Mouse (Mus musculus) stomach, embryonic 14.5 days (tissue): Measurements from ENCODE around the gene Krtap4-2. TPM values are rescaled to one million over a fixed set of nuclear protein-coding genes. Genes with fewer than 3 reads are reported as not detected.
"Not testable (repeated sequence)": the region's sequence is repeated elsewhere in the genome, so short reads cannot be mapped to it uniquely, and the experiment has no call there.

Experiments
- ATAC-seq: fragments of 200-750 bp; cut with Nextera tagmentation; 2 replicates; pipeline ENCODE4 v1.8.0; 2017; ENCODE audit warnings: low read depth, moderate TSS enrichment; ENCODE audit not compliant: insufficient number of reproducible peaks, insufficient read depth, low FRiP score
- H3K27ac ChIP-seq: fragments of 300-500 bp; sonication (generic); 2 replicates; pipeline ENCODE4 v1.5.1; 2014; ENCODE audit warnings: mild to moderate bottlenecking, low read length, moderate library complexity, mixed read lengths
- H3K27me3 ChIP-seq: fragments of 300-500 bp; sonication (generic); 2 replicates; pipeline ENCODE4 v1.6.1; 2014; ENCODE audit warnings: low read length, control low read depth, mixed read lengths; ENCODE audit not compliant: control insufficient read depth, insufficient read depth
- H3K36me3 ChIP-seq: fragments of 300-500 bp; sonication (generic); 2 replicates; pipeline ENCODE4 v1.6.1; 2014; ENCODE audit warnings: mild to moderate bottlenecking, control low read depth, low read length, moderate library complexity, mixed read lengths; ENCODE audit not compliant: control insufficient read depth, insufficient read depth
- H3K4me1 ChIP-seq: fragments of 300-500 bp; sonication (generic); 2 replicates; pipeline ENCODE4 v1.6.1; 2014; ENCODE audit warnings: low read length, control low read depth, mixed read lengths; ENCODE audit not compliant: control insufficient read depth, insufficient read depth
- H3K4me2 ChIP-seq: fragments of 300-500 bp; sonication (generic); replicated peaks from 2 replicates; pipeline ENCODE4 v1.6.1; 2014; ENCODE audit warnings: low read depth, low read length, control low read depth
- H3K4me3 ChIP-seq: fragments of 300-500 bp; sonication (generic); 2 replicates; pipeline ENCODE4 v1.5.1; 2014; ENCODE audit warnings: low read depth, low read length, control low read depth
- H3K9ac ChIP-seq: fragments of 300-500 bp; sonication (generic); replicated peaks from 2 replicates; pipeline ENCODE4 v1.6.1; 2014; ENCODE audit warnings: low read depth, mild to moderate bottlenecking, control low read depth, low read length, moderate library complexity, mixed read lengths
- H3K9me3 ChIP-seq: fragments of 300-500 bp; sonication (generic); 2 replicates; pipeline ENCODE4 v1.6.1; 2016; ENCODE audit warnings: low read depth, low read length, control low read depth; ENCODE audit not compliant: control insufficient read depth
- WGBS: fragments of 180-500 bp; shearing (Covaris S2); extraction: QIAGEN DNeasy Blood & Tissue Kit; methylation state at CpG from one replicate; pipeline ENCODE4 v1.1.7; 2014; 5-methylcytosine and 5-hydroxymethylcytosine counted together
- polyA plus RNA-seq: library from polyadenylated mRNA; unstranded; fragments of >200 nt; fragmentation: Nextera tagmentation; extraction: Ambion mirVana; gene quantifications from 2 replicates; pipeline ENCODE4 v1.2.1, GENCODE M21; 2014

Krtap4-2 gene
- polyA plus RNA-seq, 1 experiment from 2014 or later, result not detected

- Histone ChIP-seq H3K27me3 (no peaks in the 10 kb centered on the region), H3K4me3 (no peak overlapping the region), H3K9me3 (no peaks in the 10 kb centered on the region), H3K4me1 (no peaks in the 10 kb centered on the region), H3K27ac (no peak overlapping the region), H3K9ac (no peak overlapping the region), H3K36me3 (no peaks in the 10 kb centered on the region), H3K4me2 (no peak overlapping the region)
- no peak for ATAC-seq
- 77% methylated on average over 3 of the region's 3 CpGs for WGBS
Observed at GRCm38 (mm10) chr11:99644351-99644750, 9.5 kb upstream of the Krtap4-2 start.

- 86% methylated on average over 9 of the region's 9 CpGs for WGBS
- H3K36me3 ChIP-seq, result not testable (repeated sequence)
Observed at GRCm38 (mm10) chr11:99643635-99644139, 8.8 kb upstream of the Krtap4-2 start, which contains the start of gene Krtap4-7. Gene Krtap4-7, minus strand, starts transcription at chr11:99644089.

GRCm38 (mm10) chr11:99640926-99641325, 6.0 kb upstream of the Krtap4-2 start:
- no peak overlapping the region for H3K9ac ChIP-seq
- WGBS, result 31% methylated on average over 1 of the region's 1 CpGs
- H3K27me3 ChIP-seq, result no peaks in the 10 kb centered on the region
- H3K9me3 ChIP-seq, result no peaks in the 10 kb centered on the region
- H3K4me1 ChIP-seq, result no peaks in the 10 kb centered on the region
- no peak overlapping the region for H3K27ac ChIP-seq
- H3K4me2 ChIP-seq, result no peak overlapping the region
- no peak overlapping the region for H3K4me3 ChIP-seq
- no peak for ATAC-seq
- no peaks in the 10 kb centered on the region for H3K36me3 ChIP-seq

More at GRCm38 (mm10) chr11:99643635-99644139, 8.8 kb upstream of the Krtap4-2 start, which contains the start of gene Krtap4-7:
- H3K4me1 ChIP-seq, H3K27ac ChIP-seq, H3K9me3 ChIP-seq, ATAC-seq, H3K4me3 ChIP-seq, H3K4me2 ChIP-seq, H3K9ac ChIP-seq, H3K27me3 ChIP-seq: not testable (repeated sequence)

- Histone ChIP-seq H3K9me3 (no peaks in the 10 kb centered on the region), H3K4me1 (no peaks in the 10 kb centered on the region), H3K36me3 (no peaks in the 10 kb centered on the region), H3K4me3 (no peak overlapping the region), H3K27ac (no peak overlapping the region), H3K27me3 (no peaks in the 10 kb centered on the region), H3K4me2 (no peak overlapping the region), H3K9ac (no peak overlapping the region)
- 67% methylated on average over 1 of the region's 1 CpGs for WGBS
- ATAC-seq, result no peak
Observed at GRCm38 (mm10) chr11:99637086-99637485, 2.2 kb upstream of the Krtap4-2 start.

GRCm38 (mm10) chr11:99633293-99633692, 1.6 kb downstream of the Krtap4-2 start:
- Histone ChIP-seq H3K36me3 (no peaks in the 10 kb centered on the region), H3K27ac (no peak overlapping the region), H3K4me3 (no peak overlapping the region), H3K9ac (no peak overlapping the region), H3K4me2 (no peak overlapping the region), H3K4me1 (no peaks in the 10 kb centered on the region), H3K9me3 (no peaks in the 10 kb centered on the region), H3K27me3 (no peaks in the 10 kb centered on the region)
- WGBS, result 72% methylated on average over 2 of the region's 2 CpGs
- ATAC-seq, result no peak

- H3K4me1 ChIP-seq, result no peaks in the 10 kb centered on the region
- no peak overlapping the region for H3K9ac ChIP-seq
- H3K27me3 ChIP-seq, result no peaks in the 10 kb centered on the region
- H3K4me2 ChIP-seq, result no peak overlapping the region
- no peak for ATAC-seq
- no peak overlapping the region for H3K27ac ChIP-seq
- H3K9me3 ChIP-seq, result no peaks in the 10 kb centered on the region
- no peak overlapping the region for H3K4me3 ChIP-seq
- WGBS, result 62% methylated on average over 3 of the region's 3 CpGs
- H3K36me3 ChIP-seq, result no peaks in the 10 kb centered on the region
Observed at GRCm38 (mm10) chr11:99630890-99631289, 4.0 kb downstream of the Krtap4-2 start.

- WGBS, result 83% methylated on average over 4 of the region's 4 CpGs
- H3K36me3 ChIP-seq, result no peaks in the 10 kb centered on the region
- H3K4me2 ChIP-seq, result no peak within 1 kb of the TSS
- H3K4me3 ChIP-seq, result no peak within 1 kb of the TSS
- no peak within 1 kb of the TSS for H3K27ac ChIP-seq
- H3K27me3 ChIP-seq, result no peaks in the 10 kb centered on the region
- no peak within 1 kb of the TSS for H3K9ac ChIP-seq
- ATAC-seq, result no peak
- H3K4me1 ChIP-seq, result no peaks in the 10 kb centered on the region
- no peaks in the 10 kb centered on the region for H3K9me3 ChIP-seq
Observed at GRCm38 (mm10) chr11:99628138-99628537, 6.7 kb downstream of the Krtap4-2 start, which contains the start of gene Krtap4-1. Gene Krtap4-1, minus strand, starts transcription at chr11:99628238.

GRCm38 (mm10) chr11:99620335-99620734, 14.5 kb downstream of the Krtap4-2 start, which contains the start of gene Gm11562:
Gene Gm11562, minus strand, starts transcription at chr11:99620435.
- no peak for ATAC-seq
- Histone ChIP-seq H3K9me3 (no peaks in the 10 kb centered on the region), H3K36me3 (no peaks in the 10 kb centered on the region), H3K4me2 (no peak within 1 kb of the TSS), H3K27ac (no peak within 1 kb of the TSS), H3K9ac (no peak within 1 kb of the TSS), H3K4me3 (no peak within 1 kb of the TSS), H3K27me3 (no peaks in the 10 kb centered on the region), H3K4me1 (no peaks in the 10 kb centered on the region)
- WGBS, result 72% methylated on average over 2 of the region's 2 CpGs

GRCm38 (mm10) chr11:99614796-99615363, 20.0 kb downstream of the Krtap4-2 start, which contains the start of gene Krtap2-4:
Gene Krtap2-4, minus strand, starts transcription at chr11:99614846.
- Histone ChIP-seq H3K36me3 (no peaks in the 10 kb centered on the region), H3K27ac (no peak within 1 kb of the TSS), H3K4me1 (no peaks in the 10 kb centered on the region), H3K9me3 (no peaks in the 10 kb centered on the region), H3K4me2 (no peak within 1 kb of the TSS), H3K4me3 (no peak within 1 kb of the TSS), H3K9ac (no peak within 1 kb of the TSS), H3K27me3 (no peaks in the 10 kb centered on the region)
- WGBS, result 66% methylated on average over 3 of the region's 3 CpGs
- ATAC-seq, result no peak
